ENCODE assay signal across 10 mouse cellular contexts in genomic region chr10:53519068-53519954, GRCm38 (mm10).
DNase-seq lines count a peak whose midpoint lies in the region; ATAC-seq lines count a peak whose summit lies in the region.
"Had no signal": no experiment of that assay in that cellular context is flagged by ENCODE, and none has a peak within 500 bp of the region (broad histone marks: within the 10 kb centered on the region; RNA-seq: fewer than 3 reads in every experiment).

No protein-coding gene starts in this region.

- H3K4me1 ChIP-seq in hindbrain, embryonic 11.5 days (replicated peaks; ENCODE audit: control insufficient read depth, insufficient read depth, low read length) = no peaks in the 10 kb centered on the region
- peaks cover 12% of the 10 kb centered on the region for H3K4me1 ChIP-seq in hindbrain, embryonic 10.5 days (replicated peaks)
- H3K4me1 ChIP-seq: liver, embryonic 13.5 days had no signal

- H3K4me3 ChIP-seq in hindbrain, embryonic 11.5 days (ENCODE audit: low read depth, low read length) = no peak overlapping the region
- no peak overlapping the region for H3K4me3 ChIP-seq in hindbrain, embryonic 10.5 days
- H3K4me3 ChIP-seq: erythroblast, embryonic 14.5 days; liver, embryonic 13.5 days had no signal

- no peak for ATAC-seq in hindbrain, embryonic 11.5 days (ENCODE audit: low FRiP score)
- ATAC-seq in megakaryocyte-erythroid progenitor cell, adult 5-6 weeks (replicated peaks; ENCODE audit: low FRiP score, low TSS enrichment, poor library complexity, severe bottlenecking) = no peak
- no peak for ATAC-seq in erythroid progenitor cell, adult 5-6 weeks (replicated peaks; ENCODE audit: low FRiP score, poor library complexity, severe bottlenecking)

- DNase-seq in hindbrain, embryonic 11.5 days (ENCODE audit: low spot score) = peak; percentile 4
- DNase-seq in hindbrain, embryonic 10.5 days (ENCODE audit: low spot score) = no peak
- DNase-seq in embryo, embryonic 10.5 days (ENCODE audit: low spot score) = peak; percentile 17
- DNase-seq in heart, postnatal 10 days = peak; percentile 53 to 64
- DNase-seq in lung, postnatal 36 days = peak; percentile 14
- DNase-seq in thymus, adult 18-20 months = no peak
- DNase-seq: liver, embryonic 13.5 days had no signal

- H3K9ac ChIP-seq in hindbrain, embryonic 11.5 days (ENCODE audit: low read depth, low read length) = no peak overlapping the region
- H3K9ac ChIP-seq: liver, embryonic 13.5 days had no signal

- H3K4me2 ChIP-seq in hindbrain, embryonic 11.5 days (replicated peaks; ENCODE audit: low read depth, low read length) = no peak overlapping the region
- H3K4me2 ChIP-seq: liver, embryonic 13.5 days had no signal

- no peaks in the 10 kb centered on the region for H3K27me3 ChIP-seq in hindbrain, embryonic 11.5 days (ENCODE audit: control insufficient read depth, insufficient read depth, low read length)
- H3K27me3 ChIP-seq in hindbrain, embryonic 10.5 days (ENCODE audit: insufficient read depth, poor library complexity, severe bottlenecking) = no peaks in the 10 kb centered on the region
- H3K27me3 ChIP-seq: liver, embryonic 13.5 days had no signal

- H3K9me3 ChIP-seq in hindbrain, embryonic 11.5 days (ENCODE audit: control insufficient read depth, low read length) = no peaks in the 10 kb centered on the region
- H3K9me3 ChIP-seq in hindbrain, embryonic 10.5 days = no peaks in the 10 kb centered on the region
- H3K9me3 ChIP-seq: liver, embryonic 13.5 days had no signal

- H3K36me3 ChIP-seq in hindbrain, embryonic 11.5 days (ENCODE audit: control insufficient read depth, insufficient read depth, low read length) = no peaks in the 10 kb centered on the region
- no peaks in the 10 kb centered on the region for H3K36me3 ChIP-seq in hindbrain, embryonic 10.5 days
- H3K36me3 ChIP-seq: liver, embryonic 13.5 days had no signal

- no peak overlapping the region for H3K27ac ChIP-seq in hindbrain, embryonic 11.5 days (ENCODE audit: low read depth, low read length)
- H3K27ac ChIP-seq in hindbrain, embryonic 10.5 days = no peak overlapping the region
- H3K27ac ChIP-seq: liver, embryonic 13.5 days had no signal

- intact Hi-C loops in heart, postnatal 10 days (cut with DNase I) = no loop called here

- WGBS in hindbrain, embryonic 11.5 days = 73% methylated on average over 14 of the region's 14 CpGs
- 77% methylated on average over 14 of the region's 14 CpGs for WGBS in hindbrain, embryonic 10.5 days

Comparison
In these comparisons a context has a peak if more than half of its experiments do, and no peak if none do; other contexts are left out.
1. DNase-seq: peak in hindbrain, embryonic 11.5 days (single experiment), embryo, embryonic 10.5 days (single experiment), heart, postnatal 10 days (2 of 2) and lung, postnatal 36 days (single experiment); none in hindbrain, embryonic 10.5 days (single experiment) and thymus, adult 18-20 months (0 of 2).